Mouse (Mus musculus) heart, embryonic 15.5 days (tissue): Measurements from ENCODE around the gene Bola2. TPM values are rescaled to one million over a fixed set of nuclear protein-coding genes. Genes with fewer than 3 reads are reported as not detected.
A peak's percentile ranks its signal among the peaks of the same experiment; 100 is the strongest.

Source experiments
- ATAC-seq: fragments of 200-750 bp; cut with Nextera tagmentation; replicated peaks from 2 replicates; pipeline ENCODE4 v1.8.0; 2017; ENCODE audit warnings: low read depth, moderate TSS enrichment; ENCODE audit not compliant: insufficient number of reproducible peaks, insufficient read depth, low FRiP score
- H3K27ac ChIP-seq: fragments of 300-500 bp; sonication (generic); 2 replicates; pipeline ENCODE4 v1.5.1; 2015; ENCODE audit warnings: mild to moderate bottlenecking, inconsistent platforms
- H3K27me3 ChIP-seq: fragments of 300-500 bp; sonication (generic); 2 replicates; pipeline ENCODE4 v1.6.1; 2015; ENCODE audit warnings: inconsistent platforms
- H3K36me3 ChIP-seq: fragments of 300-500 bp; sonication (generic); 2 replicates; pipeline ENCODE4 v1.6.1; 2015; ENCODE audit warnings: mild to moderate bottlenecking, inconsistent platforms
- H3K4me1 ChIP-seq: fragments of 300-500 bp; sonication (generic); replicated peaks from 2 replicates; pipeline ENCODE4 v1.6.1; 2015; ENCODE audit warnings: inconsistent platforms
- H3K4me2 ChIP-seq: fragments of 300-500 bp; sonication (generic); 2 replicates; pipeline ENCODE4 v1.6.1; 2015; ENCODE audit warnings: inconsistent platforms, mild to moderate bottlenecking, moderate library complexity
- H3K4me3 ChIP-seq: fragments of 300-500 bp; sonication (generic); 2 replicates; pipeline ENCODE4 v1.5.1; 2015; ENCODE audit warnings: mild to moderate bottlenecking, inconsistent platforms
- H3K9ac ChIP-seq: fragments of 300-500 bp; sonication (generic); 2 replicates; pipeline ENCODE4 v1.6.1; 2015; ENCODE audit warnings: mild to moderate bottlenecking, inconsistent platforms
- H3K9me3 ChIP-seq: fragments of 300-500 bp; sonication (generic); replicated peaks from 2 replicates; pipeline ENCODE4 v1.6.1; 2016; ENCODE audit warnings: inconsistent platforms
- WGBS: fragments of 180-500 bp; shearing (Covaris S2); methylation state at CpG from one replicate; pipeline ENCODE4 v1.1.7; 2015; ENCODE audit warnings: mixed read lengths; 5-methylcytosine and 5-hydroxymethylcytosine counted together
- polyA plus RNA-seq: library from polyadenylated mRNA; unstranded; fragments of >200 nt; fragmentation: Nextera tagmentation; extraction: Ambion mirVana; gene quantifications from 2 replicates; pipeline ENCODE4 v1.2.1, GENCODE M21; 2015

Gene Bola2
- polyA plus RNA-seq, 1 experiment from 2014 or later: 98.0 TPM

- Histone ChIP-seq H3K4me2 (peak overlapping the region; percentile 56; the same call in 1 of the 2 replicates), H3K27me3 (peaks cover 40% of the 10 kb centered on the region), H3K9me3 (no peaks in the 10 kb centered on the region), H3K27ac (no peak overlapping the region), H3K4me1 (peaks cover 32% of the 10 kb centered on the region), H3K4me3 (no peak overlapping the region), H3K9ac (no peak overlapping the region), H3K36me3 (no peaks in the 10 kb centered on the region)
- no peak for ATAC-seq
- WGBS: 76% methylated on average over 25 of the region's 25 CpGs
Measured at GRCm38 (mm10) chr7:126700063-126701015, 5.1 kb downstream of the Bola2 start.

DNA sequence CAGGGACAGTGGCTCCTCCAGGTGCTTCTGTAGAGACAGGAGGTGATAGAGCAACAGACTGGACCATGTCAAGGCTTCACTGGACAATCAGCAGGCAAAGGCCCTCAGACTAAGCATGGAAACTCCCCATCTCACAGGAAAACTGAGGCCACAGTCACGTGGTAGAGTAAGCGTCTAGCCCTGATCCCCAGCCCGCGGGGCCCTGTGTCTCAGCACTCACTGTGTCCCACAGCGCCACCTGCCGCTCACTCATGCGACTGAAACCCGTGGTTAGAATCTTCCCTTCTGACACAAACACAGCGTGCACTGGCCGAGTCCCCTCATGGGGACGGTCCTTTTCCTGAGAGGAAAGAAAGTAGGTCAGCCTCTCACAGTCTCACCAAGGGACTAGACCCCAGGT is 5.9 kb downstream of the Bola2 start:
- WGBS: 2% methylated on average over 11 of the region's 11 CpGs
- no peaks in the 10 kb centered on the region for H3K9me3 ChIP-seq
- H3K36me3 ChIP-seq: no peaks in the 10 kb centered on the region
- H3K27me3 ChIP-seq: peaks cover 47% of the 10 kb centered on the region
- peak overlapping the region; percentile 23 for H3K4me3 ChIP-seq
- H3K4me1 ChIP-seq: peaks cover 32% of the 10 kb centered on the region
- ATAC-seq: 0 out of 2 replicates have a peak, but pooled peaks have one; percentile 29
- no peak overlapping the region for H3K27ac ChIP-seq
- peak overlapping the region; percentile 46 for H3K9ac ChIP-seq
- peak overlapping the region; percentile 56 for H3K4me2 ChIP-seq

DNA sequence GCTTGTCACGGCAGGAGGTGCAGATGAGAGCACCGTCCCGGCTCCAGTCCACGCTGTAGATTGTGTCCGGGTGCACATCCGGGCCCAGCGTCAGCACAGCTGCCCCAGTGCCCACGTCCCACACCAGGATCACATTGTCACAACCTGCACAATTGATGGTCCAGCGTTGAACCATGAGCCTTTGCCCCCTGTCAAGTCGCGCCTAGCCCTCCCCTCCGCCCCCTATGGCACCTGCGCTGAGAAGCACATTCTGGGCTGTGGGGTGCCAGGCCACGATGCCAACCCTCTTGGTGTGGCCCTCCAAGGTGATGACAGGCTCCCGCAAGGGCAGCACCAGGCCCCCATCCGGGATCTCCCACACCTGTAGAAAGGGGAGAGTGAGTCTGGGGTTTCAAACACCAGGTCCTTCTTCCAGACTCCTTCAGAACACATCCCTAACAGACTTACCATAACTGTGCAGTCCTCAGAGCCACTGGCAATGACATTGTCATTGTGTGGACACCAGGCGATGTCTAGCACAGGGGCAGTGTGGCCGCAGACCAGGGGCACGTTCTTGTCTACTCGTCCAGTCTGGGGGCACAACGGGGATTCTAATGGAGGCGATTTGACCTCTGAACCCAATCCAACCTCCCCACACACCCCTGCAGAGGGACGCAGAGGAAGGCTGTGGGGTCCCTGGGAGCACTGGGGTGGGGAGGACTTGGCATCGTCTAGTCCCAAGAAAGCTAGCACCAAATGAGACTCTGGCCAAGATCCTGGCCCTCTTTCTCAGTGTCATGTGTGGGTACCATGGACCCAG is 6.6 kb downstream of the Bola2 start:
- 53% methylated on average over 24 of the region's 24 CpGs for WGBS
- Histone ChIP-seq H3K4me2 (peak overlapping the region; percentile 56), H3K27me3 (peaks cover 49% of the 10 kb centered on the region), H3K4me3 (peak overlapping the region; percentile 23), H3K27ac (0 out of 2 replicates have a peak overlapping the region, but pooled peaks have one; percentile 1), H3K9me3 (no peaks in the 10 kb centered on the region), H3K9ac (peak overlapping the region; percentile 46), H3K4me1 (peaks cover 26% of the 10 kb centered on the region), H3K36me3 (no peaks in the 10 kb centered on the region)
- ATAC-seq: no peak

GRCm38 (mm10) chr7:126702358-126702757 is 7.2 kb downstream of the Bola2 start:
- Histone ChIP-seq H3K27ac (0 out of 2 replicates have a peak overlapping the region, but pooled peaks have one; percentile 1), H3K36me3 (no peaks in the 10 kb centered on the region), H3K9me3 (no peaks in the 10 kb centered on the region), H3K4me2 (peak overlapping the region; percentile 56; the same call in 1 of the 2 replicates), H3K4me1 (peaks cover 22% of the 10 kb centered on the region), H3K4me3 (peak overlapping the region; percentile 49; the same call in 1 of the 2 replicates), H3K9ac (no peak overlapping the region), H3K27me3 (peaks cover 49% of the 10 kb centered on the region)
- 71% methylated on average over 6 of the region's 6 CpGs for WGBS
- ATAC-seq: no peak

- H3K4me3 ChIP-seq: peak overlapping the region; percentile 49
- no peak for ATAC-seq
- WGBS: 69% methylated on average over 12 of the region's 12 CpGs
- 0 out of 2 replicates have a peak overlapping the region, but pooled peaks have one; percentile 22 for H3K9ac ChIP-seq
- H3K27me3 ChIP-seq: peaks cover 49% of the 10 kb centered on the region
- H3K36me3 ChIP-seq: no peaks in the 10 kb centered on the region
- peak overlapping the region; percentile 36; the same call in 1 of the 2 replicates for H3K4me2 ChIP-seq
- H3K4me1 ChIP-seq: peaks cover 22% of the 10 kb centered on the region
- H3K27ac ChIP-seq: peak overlapping the region; percentile 25; the same call in 1 of the 2 replicates
- no peaks in the 10 kb centered on the region for H3K9me3 ChIP-seq
Measured at GRCm38 (mm10) chr7:126702861-126703756, 7.9 kb downstream of the Bola2 start.

DNA sequence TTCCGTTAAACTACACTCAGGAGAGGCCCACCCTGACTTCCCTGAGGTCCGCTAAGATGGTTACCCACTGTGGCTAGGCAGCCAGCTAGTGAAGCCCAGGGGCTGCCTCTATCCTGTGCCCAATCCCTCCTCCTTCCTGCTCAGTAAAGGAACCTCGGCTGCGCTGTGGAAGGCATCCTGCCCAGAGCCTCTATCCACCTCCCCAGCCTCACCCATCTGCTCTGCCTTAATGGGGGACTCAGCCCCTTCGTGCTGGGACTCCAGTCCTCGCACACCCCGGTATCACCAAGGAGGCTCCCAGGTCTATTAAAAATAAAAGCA is 8.5 kb downstream of the Bola2 start:
- Histone ChIP-seq H3K27me3 (peaks cover 49% of the 10 kb centered on the region), H3K9me3 (no peaks in the 10 kb centered on the region), H3K4me1 (peaks cover 22% of the 10 kb centered on the region), H3K4me2 (peak overlapping the region; percentile 71; the same call in 1 of the 2 replicates), H3K27ac (no peak overlapping the region; the same call in 1 of the 2 replicates), H3K4me3 (peak overlapping the region; percentile 49), H3K36me3 (no peaks in the 10 kb centered on the region), H3K9ac (0 out of 2 replicates have a peak overlapping the region, but pooled peaks have one; percentile 22)
- no peak for ATAC-seq
- 19% methylated on average over 7 of the region's 7 CpGs for WGBS

GRCm38 (mm10) chr7:126704121-126704980 is 9.2 kb downstream of the Bola2 start:
- Histone ChIP-seq H3K27ac (peak overlapping the region; percentile 31; the same call in 1 of the 2 replicates), H3K36me3 (no peaks in the 10 kb centered on the region), H3K4me2 (peak overlapping the region; percentile 71), H3K27me3 (peaks cover 49% of the 10 kb centered on the region), H3K9ac (peak overlapping the region; percentile 18), H3K4me3 (peak overlapping the region; percentile 49), H3K9me3 (no peaks in the 10 kb centered on the region), H3K4me1 (peaks cover 22% of the 10 kb centered on the region)
- 3% methylated on average over 39 of the region's 39 CpGs for WGBS
- ATAC-seq: peak; percentile 48

DNA sequence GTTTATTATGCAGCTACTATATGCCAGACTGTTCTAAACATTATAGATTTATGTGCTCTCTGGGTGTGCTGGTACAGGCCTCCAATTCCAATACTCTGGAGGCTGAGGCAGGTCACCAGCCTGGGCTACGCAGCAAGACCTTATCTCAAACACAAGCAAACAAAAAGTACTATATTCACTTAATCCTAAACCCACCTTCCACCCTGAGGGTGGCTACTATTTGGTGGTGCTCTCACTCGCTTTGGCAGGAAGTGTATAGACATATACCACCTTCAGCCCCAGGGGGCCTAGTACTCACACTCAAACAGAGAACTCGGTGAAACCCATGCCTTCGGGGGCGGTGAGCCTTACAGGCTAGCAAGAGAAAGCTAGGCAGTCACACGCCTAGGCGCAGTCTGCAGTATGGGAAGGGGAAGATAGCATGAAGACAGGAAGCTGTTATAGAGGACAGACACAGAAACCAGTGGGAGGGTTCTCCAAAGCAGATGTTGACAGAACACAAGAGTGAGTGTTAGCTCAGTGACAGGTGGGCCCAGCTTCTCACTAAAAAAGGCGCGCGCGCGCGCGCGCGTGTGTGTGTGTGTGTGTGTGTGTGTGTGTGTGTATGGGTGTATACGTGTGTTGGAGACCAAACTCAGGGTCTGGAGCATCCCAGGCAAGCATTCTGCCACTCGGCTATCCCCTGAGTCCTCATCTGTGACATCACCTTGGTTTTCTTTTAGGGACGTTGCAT is 12.4 kb downstream of the Bola2 start, which contains the start of gene Coro1a:
TSS of gene Coro1a (minus strand) at position 346 of the 733 bp plus-strand sequence.
- Histone ChIP-seq H3K4me3 (no peak within 1 kb of the TSS), H3K9ac (no peak within 1 kb of the TSS), H3K27ac (no peak within 1 kb of the TSS), H3K9me3 (no peaks in the 10 kb centered on the region), H3K36me3 (no peaks in the 10 kb centered on the region), H3K27me3 (peaks cover 36% of the 10 kb centered on the region), H3K4me1 (peaks cover 13% of the 10 kb centered on the region), H3K4me2 (no peak within 1 kb of the TSS)
- WGBS: 78% methylated on average over 19 of the region's 19 CpGs
- no peak for ATAC-seq

- Histone ChIP-seq H3K4me1 (peaks cover 13% of the 10 kb centered on the region), H3K4me3 (no peak overlapping the region), H3K9ac (no peak overlapping the region), H3K27me3 (peaks cover 29% of the 10 kb centered on the region), H3K4me2 (no peak overlapping the region), H3K36me3 (no peaks in the 10 kb centered on the region), H3K27ac (no peak overlapping the region), H3K9me3 (no peaks in the 10 kb centered on the region)
- no peak for ATAC-seq
- 77% methylated on average over 10 of the region's 10 CpGs for WGBS
Measured at GRCm38 (mm10) chr7:126708175-126708952, 13.2 kb downstream of the Bola2 start.
